Comparison of ENCODE assay signal across 9 mouse cellular contexts in genomic region chr9:35422405-35422941, GRCm38 (mm10). TPM values are rescaled to one million over a fixed set of nuclear protein-coding genes. Genes with fewer than 3 reads are reported as not detected.
A peak's percentile ranks its signal among the peaks of the same experiment; 100 is the strongest.
DNase-seq lines count a peak whose midpoint lies in the region; ATAC-seq lines count a peak whose summit lies in the region.
"Had no signal": no experiment of that assay in that cellular context is flagged by ENCODE, and none has a peak within 500 bp of the region (broad histone marks: within the 10 kb centered on the region; RNA-seq: fewer than 3 reads in every experiment).

No protein-coding gene starts in this region.

- no peak for ATAC-seq in liver, embryonic 11.5 days (replicated peaks; ENCODE audit: low FRiP score)
- no peak for ATAC-seq in forebrain, embryonic 12.5 days (ENCODE audit: low FRiP score)
- no peak for ATAC-seq in limb, embryonic 13.5 days (ENCODE audit: low FRiP score, low read depth)

- no peak overlapping the region for H3K9ac ChIP-seq in liver, embryonic 11.5 days (ENCODE audit: low read depth, low read length)
- H3K9ac ChIP-seq in forebrain, embryonic 12.5 days: peak overlapping the region; percentile 99
- H3K9ac ChIP-seq in limb, embryonic 13.5 days: peak overlapping the region; percentile 100

- peak overlapping the region; percentile 96 for H3K4me2 ChIP-seq in liver, embryonic 11.5 days
- peak overlapping the region; percentile 73 for H3K4me2 ChIP-seq in forebrain, embryonic 12.5 days
- peak overlapping the region; percentile 69 for H3K4me2 ChIP-seq in limb, embryonic 13.5 days (replicated peaks)

- H3K27ac ChIP-seq in liver, embryonic 11.5 days (ENCODE audit: low read depth, low read length): no peak overlapping the region
- peak overlapping the region; percentile 96 for H3K27ac ChIP-seq in forebrain, embryonic 12.5 days
- peak overlapping the region; percentile 99 for H3K27ac ChIP-seq in limb, embryonic 13.5 days

- peak overlapping the region; percentile 85 for H3K4me3 ChIP-seq in liver, embryonic 11.5 days (ENCODE audit: low read depth, low read length)
- peak overlapping the region; percentile 93 for H3K4me3 ChIP-seq in forebrain, embryonic 12.5 days (replicated peaks)
- peak overlapping the region; percentile 99 for H3K4me3 ChIP-seq in limb, embryonic 13.5 days

- no peak for DNase-seq in liver, embryonic 11.5 days (ENCODE audit: low spot score)
- no peak for DNase-seq in liver
- DNase-seq in splenic B cell, adult 2 months (ENCODE audit: low read depth, low spot score): peak; percentile 2
- no peak for DNase-seq in retina, postnatal 1 day
- DNase-seq in frontal cortex, postnatal 25 days (ENCODE audit: low spot score in 2 of 2): no peak
- DNase-seq in adrenal gland, adult 8-10 months: no peak
- DNase-seq: kidney, adult 8-10 months had no signal

- H3K27me3 ChIP-seq in liver, embryonic 11.5 days (replicated peaks; ENCODE audit: control insufficient read depth, insufficient read depth, low read length): peaks cover 16% of the 10 kb centered on the region
- peaks cover 24% of the 10 kb centered on the region for H3K27me3 ChIP-seq in forebrain, embryonic 12.5 days
- no peaks in the 10 kb centered on the region for H3K27me3 ChIP-seq in limb, embryonic 13.5 days
- no peaks in the 10 kb centered on the region for H3K27me3 ChIP-seq in splenic B cell, adult 2 months (ENCODE audit: control insufficient read depth, insufficient read depth, low read length, poor library complexity, severe bottlenecking)

- 13% methylated on average over 4 of the region's 4 CpGs for WGBS in liver, embryonic 11.5 days
- 2% methylated on average over 4 of the region's 4 CpGs for WGBS in forebrain, embryonic 12.5 days
- under 1% methylated on average over 4 of the region's 4 CpGs for whole genome bisulfite sequencing in limb, embryonic 13.5 days

- H3K9me3 ChIP-seq in liver, embryonic 11.5 days (ENCODE audit: control insufficient read depth, low read length): no peaks in the 10 kb centered on the region
- H3K9me3 ChIP-seq in forebrain, embryonic 12.5 days: no peaks in the 10 kb centered on the region
- no peaks in the 10 kb centered on the region for H3K9me3 ChIP-seq in limb, embryonic 13.5 days

- no peaks in the 10 kb centered on the region for H3K36me3 ChIP-seq in liver, embryonic 11.5 days (ENCODE audit: control insufficient read depth, insufficient read depth, low read length)
- H3K36me3 ChIP-seq in forebrain, embryonic 12.5 days (replicated peaks): no peaks in the 10 kb centered on the region
- H3K36me3 ChIP-seq in limb, embryonic 13.5 days: no peaks in the 10 kb centered on the region
- H3K36me3 ChIP-seq in splenic B cell, adult 2 months (ENCODE audit: control insufficient read depth, insufficient read depth, low read length, poor library complexity, severe bottlenecking): no peaks in the 10 kb centered on the region

- peaks cover 7% of the 10 kb centered on the region; the same call in 1 of the 2 replicates for H3K4me1 ChIP-seq in liver, embryonic 11.5 days (replicated peaks; ENCODE audit: control insufficient read depth, insufficient read depth, low read length)
- H3K4me1 ChIP-seq in forebrain, embryonic 12.5 days: peaks cover 37% of the 10 kb centered on the region
- H3K4me1 ChIP-seq in limb, embryonic 13.5 days: peaks cover 41% of the 10 kb centered on the region

RNA-seq across cellular contexts. Expression of gene Cdon, which starts 1.5 kb away (rescaled TPM):
- 0.91 and 1.5 TPM in 2 replicates for polyA plus RNA-seq in liver, embryonic 11.5 days (2014; fragmentation: Nextera tagmentation; extraction: Ambion mirVana)
- 23.4 and 23.7 TPM in 2 replicates for polyA plus RNA-seq in forebrain, embryonic 12.5 days (2016; fragmentation: Nextera tagmentation; extraction: Ambion mirVana)
- polyA plus RNA-seq in limb, embryonic 13.5 days (2015; fragmentation: Nextera tagmentation; extraction: Ambion mirVana): 37.0 and 37.6 TPM in 2 replicates
- total RNA-seq in adrenal gland, adult 8-10 months (2022): 10 to 100 TPM; 11.2 to 15.8 (median 12.5) TPM
